In the genomic region with DNA sequence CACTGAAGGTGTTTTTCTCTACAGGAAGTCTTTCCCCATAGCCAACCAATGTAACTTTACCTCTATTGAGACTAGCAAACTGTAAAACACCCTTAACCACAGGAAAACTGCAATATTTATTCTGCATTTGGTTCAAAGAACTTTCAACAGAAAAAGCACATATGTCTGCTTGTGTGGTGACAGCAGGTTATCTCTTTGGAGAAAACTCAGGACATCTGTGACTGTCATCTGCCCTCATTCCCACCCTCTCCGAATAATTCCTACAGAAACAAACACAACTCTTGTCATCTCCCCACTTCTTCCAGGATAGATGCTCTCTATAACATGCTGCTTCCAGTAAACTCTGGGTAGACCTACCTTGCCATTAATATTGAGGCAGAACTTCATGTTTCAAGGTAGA, we compare ENCODE assay signal across 20 mouse cellular contexts.
DNase-seq lines count a peak whose midpoint lies in the region; ATAC-seq and TF ChIP-seq lines count a peak whose summit lies in the region.
"Had no signal": no experiment of that assay in that cellular context is flagged by ENCODE, and none has a peak within 500 bp of the region (broad histone marks: within the 10 kb centered on the region; RNA-seq: fewer than 3 reads in every experiment).

No protein-coding gene starts in this region.

- peak; percentile 4 to 21 for DNase-seq in cerebellum, postnatal 10 days
- no peak for DNase-seq in cerebellum, adult 11-12 months
- DNase-seq in layer of hippocampus, adult 11-12 months (ENCODE audit: low spot score) = peak; percentile 47
- DNase-seq in layer of hippocampus, postnatal 10 days (ENCODE audit: low spot score in 2 of 2) = no peak
- DNase-seq in layer of hippocampus, adult 9-11 months = peak; percentile 44
- no peak for DNase-seq in right cerebral cortex, postnatal 10 days (ENCODE audit: low spot score in 2 of 2)
- no peak for DNase-seq in heart, adult 2 months
- DNase-seq: adrenal gland, postnatal 10 days; B cell, adult 2 months; cerebellum, adult 8-10 months; cerebellum, postnatal 25 days; gastrocnemius, postnatal 14 days had no signal

- no peak for ATAC-seq in activated CD4-positive, CD25-positive, alpha-beta regulatory T cell, adult 4 months
- ATAC-seq: CD4-positive, CD25-positive, alpha-beta regulatory T cell, adult 4 months; forebrain, embryonic 13.5 days had no signal

- intact Hi-C loops in heart, adult 2 months (cut with DNase I) = no loop called here

- no peaks in the 10 kb centered on the region for H3K79me2 ChIP-seq in heart, adult 2 months (replicated peaks; ENCODE audit: control insufficient read depth, insufficient read depth, low read length)

- H3K27me3 ChIP-seq in heart, adult 2 months (ENCODE audit: control insufficient read depth, insufficient read depth, low read length) = no peaks in the 10 kb centered on the region
- H3K27me3 ChIP-seq: embryonic facial prominence, embryonic 12.5 days; forebrain, embryonic 13.5 days; heart, embryonic 12.5 days had no signal

- no peak for TF ChIP-seq EP300 in heart, adult 2 months (IDR thresholded peaks at IDR 0.05; ENCODE audit: insufficient read depth, low read depth, low read length)

- TF ChIP-seq POLR2A in heart, adult 2 months (IDR thresholded peaks at IDR 0.05; ENCODE audit: insufficient read depth, low read depth, low read length) = no peak

- H3K4me1 ChIP-seq in heart, adult 2 months (ENCODE audit: control insufficient read depth, insufficient read depth, low read length) = no peaks in the 10 kb centered on the region
- H3K4me1 ChIP-seq: embryonic facial prominence, embryonic 12.5 days; forebrain, embryonic 13.5 days; heart, embryonic 12.5 days; hindbrain, embryonic 10.5 days had no signal

- H3K9ac ChIP-seq in heart, adult 2 months (ENCODE audit: low read depth, low read length) = no peak overlapping the region
- H3K9ac ChIP-seq: embryonic facial prominence, embryonic 12.5 days; forebrain, embryonic 13.5 days; heart, embryonic 12.5 days; hindbrain, embryonic 14.5 days had no signal

- 58% methylated on average over 1 of the region's 1 CpGs for WGBS in heart, adult 2 months

- no peak for TF ChIP-seq CTCF in heart, adult 2 months (IDR thresholded peaks at IDR 0.05)

- no peak overlapping the region for H3K27ac ChIP-seq in heart, adult 2 months
- H3K27ac ChIP-seq: embryonic facial prominence, embryonic 12.5 days; forebrain, embryonic 13.5 days; hindbrain, embryonic 10.5 days; hindbrain, embryonic 14.5 days had no signal

- no peak overlapping the region for H3K4me3 ChIP-seq in heart, adult 2 months
- H3K4me3 ChIP-seq: embryonic facial prominence, embryonic 12.5 days; forebrain, embryonic 13.5 days; heart, embryonic 12.5 days; hindbrain, embryonic 10.5 days had no signal

- H3K36me3 ChIP-seq in heart, adult 2 months (ENCODE audit: control insufficient read depth, insufficient read depth, low read length) = no peaks in the 10 kb centered on the region
- H3K36me3 ChIP-seq: embryonic facial prominence, embryonic 12.5 days; G1E; heart, embryonic 12.5 days; hindbrain, embryonic 10.5 days had no signal

Comparison
In these comparisons a context has a peak if more than half of its experiments do, and no peak if none do; other contexts are left out.
1. DNase-seq: peak in cerebellum, postnatal 10 days (2 of 2), layer of hippocampus, adult 11-12 months (single experiment) and layer of hippocampus, adult 9-11 months (single experiment); none in cerebellum, adult 11-12 months (single experiment), layer of hippocampus, postnatal 10 days (0 of 2), right cerebral cortex, postnatal 10 days (0 of 2) and heart, adult 2 months (0 of 2).